Mouse (Mus musculus): Measurements from ENCODE around the gene Bub3. TPM values are rescaled to one million over a fixed set of nuclear protein-coding genes. Genes with fewer than 3 reads are reported as not detected.
A peak's percentile ranks its signal among the peaks of the same experiment; 100 is the strongest.

Bub3 gene
- polyA plus RNA-seq, 1 experiment from 2014 or later = 222 TPM

GRCm38 (mm10) chr7:131575246-131575645, 15.2 kb downstream of the Bub3 start:
- no peaks in the 10 kb centered on the region for H3K9me3 ChIP-seq (replicated peaks)
- no peak overlapping the region for H3K9ac ChIP-seq
- no peak overlapping the region for H3K27ac ChIP-seq
- 80% methylated on average over 6 of the region's 6 CpGs for WGBS
- ATAC-seq (replicated peaks; ENCODE audit: low FRiP score) = no peak
- no peak overlapping the region for H3K4me3 ChIP-seq (replicated peaks)
- H3K27me3 ChIP-seq = no peaks in the 10 kb centered on the region
- H3K36me3 ChIP-seq = peaks cover 41% of the 10 kb centered on the region
- H3K4me2 ChIP-seq = no peak overlapping the region
- H3K4me1 ChIP-seq = no peaks in the 10 kb centered on the region

GRCm38 (mm10) chr7:131582178-131582577, 22.2 kb downstream of the Bub3 start:
- no peak overlapping the region for H3K4me3 ChIP-seq (replicated peaks)
- H3K9me3 ChIP-seq (replicated peaks) = no peaks in the 10 kb centered on the region
- H3K36me3 ChIP-seq = no peaks in the 10 kb centered on the region
- no peak for ATAC-seq (replicated peaks; ENCODE audit: low FRiP score)
- H3K4me2 ChIP-seq = no peak overlapping the region
- H3K4me1 ChIP-seq = no peaks in the 10 kb centered on the region
- 20% methylated on average over 9 of the region's 9 CpGs for WGBS
- H3K27me3 ChIP-seq = no peaks in the 10 kb centered on the region
- H3K9ac ChIP-seq = no peak overlapping the region
- H3K27ac ChIP-seq = no peak overlapping the region

DNA sequence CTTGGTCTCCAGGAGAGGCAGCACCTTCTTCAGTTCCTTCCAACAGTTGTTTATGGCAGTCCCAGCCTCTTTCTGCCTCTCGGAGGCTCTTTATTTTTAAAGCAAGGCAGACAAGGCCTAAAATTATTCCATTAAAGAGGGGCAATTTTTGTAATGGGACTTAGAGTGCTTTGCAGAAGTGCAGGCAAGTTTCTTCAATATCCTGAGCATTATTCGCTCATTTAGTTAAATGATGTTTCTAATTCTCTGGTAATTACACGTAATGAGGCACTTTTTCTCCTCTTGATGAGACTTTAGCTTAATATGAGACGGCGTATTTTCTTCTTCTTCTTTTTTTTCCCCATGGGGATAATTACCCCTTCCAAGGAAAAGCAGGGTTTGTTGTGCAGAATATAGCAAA, 25.5 kb downstream of the Bub3 start:
- no peak overlapping the region for H3K4me3 ChIP-seq (replicated peaks)
- H3K27me3 ChIP-seq = no peaks in the 10 kb centered on the region
- ATAC-seq (replicated peaks; ENCODE audit: low FRiP score) = no peak
- H3K9me3 ChIP-seq (replicated peaks) = no peaks in the 10 kb centered on the region
- H3K36me3 ChIP-seq = no peaks in the 10 kb centered on the region
- no peaks in the 10 kb centered on the region for H3K4me1 ChIP-seq
- H3K4me2 ChIP-seq = no peak overlapping the region
- no peak overlapping the region for H3K27ac ChIP-seq
- no peak overlapping the region for H3K9ac ChIP-seq
- 85% methylated on average over 5 of the region's 5 CpGs for WGBS

DNA sequence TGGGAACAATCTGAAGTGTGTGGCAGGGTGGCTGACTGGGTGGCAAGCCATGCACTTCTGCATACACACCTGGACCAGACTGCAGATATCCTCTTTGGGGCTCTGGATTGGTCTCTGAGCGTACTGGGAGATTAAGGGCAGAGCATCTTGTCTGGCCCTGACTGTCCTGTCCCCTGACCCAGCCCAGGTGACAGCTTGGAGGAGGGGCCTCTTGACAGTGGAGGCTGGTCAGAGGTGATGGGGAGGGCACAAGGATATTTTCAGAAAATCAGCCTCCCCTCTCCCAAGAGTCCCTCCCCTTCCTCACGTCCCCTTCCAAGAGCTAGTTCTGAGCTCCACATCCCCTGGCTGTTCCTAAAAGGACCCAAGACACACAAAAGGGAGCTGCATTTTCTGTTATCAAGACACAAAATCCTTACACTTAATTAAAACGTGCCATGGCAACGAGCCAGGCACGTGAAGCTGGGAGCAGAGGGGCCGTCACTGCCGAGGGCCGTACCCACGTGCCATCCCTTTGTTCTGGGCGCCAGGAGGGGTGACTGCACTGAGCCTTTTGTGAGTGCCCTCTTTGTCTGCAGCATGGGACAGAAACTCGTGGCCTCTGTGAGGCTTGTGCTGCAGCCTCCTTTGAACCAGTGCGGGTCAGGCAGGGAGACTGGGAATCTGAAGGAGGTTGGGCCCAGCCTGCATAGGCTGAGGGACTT, 37.9 kb downstream of the Bub3 start:
- no peak overlapping the region for H3K4me3 ChIP-seq (replicated peaks)
- H3K27ac ChIP-seq = no peak overlapping the region
- peaks cover 18% of the 10 kb centered on the region; the same call in 1 of the 2 replicates for H3K27me3 ChIP-seq
- H3K9me3 ChIP-seq (replicated peaks) = no peaks in the 10 kb centered on the region
- no peaks in the 10 kb centered on the region for H3K36me3 ChIP-seq
- 12% methylated on average over 12 of the region's 12 CpGs for WGBS
- peaks cover 13% of the 10 kb centered on the region; the same call in 1 of the 2 replicates for H3K4me1 ChIP-seq
- 0 out of 2 replicates have a peak, but pooled peaks have one; percentile 25 for ATAC-seq (replicated peaks; ENCODE audit: low FRiP score)
- H3K9ac ChIP-seq = no peak overlapping the region
- no peak overlapping the region for H3K4me2 ChIP-seq

DNA sequence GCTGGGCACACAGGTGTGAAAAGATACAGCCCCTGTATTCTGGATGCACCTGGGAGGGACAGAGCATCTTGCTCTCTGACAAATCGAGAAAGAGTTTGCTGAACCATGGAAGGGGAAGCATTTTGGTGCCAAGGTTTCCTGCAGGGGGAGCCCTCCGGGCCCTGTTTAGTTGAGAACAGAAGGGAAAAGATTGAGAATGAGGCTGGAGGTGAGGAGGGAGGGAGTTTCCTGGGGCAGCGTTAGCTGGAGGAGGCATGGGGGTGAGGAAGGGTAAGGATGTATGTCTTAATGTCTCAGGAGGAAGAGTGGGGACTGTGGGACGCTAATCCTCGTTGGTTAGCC, 38.4 kb downstream of the Bub3 start:
- WGBS = 12% methylated on average over 5 of the region's 5 CpGs
- Histone ChIP-seq H3K4me1 (peaks cover 17% of the 10 kb centered on the region; the same call in 1 of the 2 replicates), H3K36me3 (no peaks in the 10 kb centered on the region), H3K9ac (no peak overlapping the region), H3K27ac (no peak overlapping the region), H3K4me3 (replicated peaks) (no peak overlapping the region), H3K4me2 (no peak overlapping the region), H3K27me3 (peaks cover 18% of the 10 kb centered on the region; the same call in 1 of the 2 replicates), H3K9me3 (replicated peaks) (no peaks in the 10 kb centered on the region)
- no peak for ATAC-seq (replicated peaks; ENCODE audit: low FRiP score)

DNA sequence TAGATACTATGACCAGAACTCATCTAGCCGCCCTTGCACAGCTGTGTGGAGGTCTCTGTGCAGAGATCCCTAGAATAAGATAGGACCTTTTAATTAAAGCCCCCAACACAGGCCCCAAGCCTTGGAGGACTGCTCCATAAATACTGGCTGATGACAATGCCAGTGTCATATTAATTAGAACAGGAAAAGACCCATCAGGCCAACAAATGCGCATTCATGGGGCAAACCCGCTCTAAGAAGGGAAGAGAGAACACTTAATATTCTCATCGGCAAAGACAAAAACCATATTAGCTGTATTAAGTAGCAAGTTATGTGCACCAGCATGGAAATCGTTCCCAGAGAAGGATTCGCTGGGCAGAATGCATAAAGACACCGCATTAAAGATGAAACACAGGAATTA, 42.1 kb downstream of the Bub3 start:
- H3K27me3 ChIP-seq = peaks cover 18% of the 10 kb centered on the region; the same call in 1 of the 2 replicates
- no peak overlapping the region for H3K9ac ChIP-seq
- H3K4me3 ChIP-seq (replicated peaks) = no peak overlapping the region
- H3K36me3 ChIP-seq = no peaks in the 10 kb centered on the region
- H3K4me1 ChIP-seq = peaks cover 17% of the 10 kb centered on the region; the same call in 1 of the 2 replicates
- H3K27ac ChIP-seq = no peak overlapping the region
- no peak overlapping the region for H3K4me2 ChIP-seq
- H3K9me3 ChIP-seq (replicated peaks) = no peaks in the 10 kb centered on the region
- 80% methylated on average over 7 of the region's 7 CpGs for WGBS
- ATAC-seq (replicated peaks; ENCODE audit: low FRiP score) = no peak

DNA sequence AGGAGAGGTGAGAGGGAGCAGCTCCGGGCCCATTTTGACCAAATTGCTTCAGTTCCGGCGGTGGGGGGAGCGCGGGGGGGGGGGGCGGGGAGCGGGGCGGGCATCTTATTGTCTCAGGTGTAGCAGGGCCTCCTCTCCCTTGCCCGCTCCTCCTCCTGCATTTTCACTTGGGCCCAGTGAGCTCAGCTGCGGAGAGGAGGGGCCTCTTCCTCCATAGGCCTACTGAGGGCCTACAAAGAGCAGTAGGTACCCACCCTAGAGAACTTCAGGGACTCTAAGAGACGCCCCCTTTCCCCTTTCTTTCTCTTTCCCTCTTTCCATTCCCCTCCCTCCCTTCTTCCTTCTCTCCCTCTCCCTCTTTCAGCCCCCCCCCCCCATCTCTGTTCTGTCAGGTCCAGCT, 43.2 kb downstream of the Bub3 start:
- WGBS = 11% methylated on average over 11 of the region's 11 CpGs
- H3K4me2 ChIP-seq = peak overlapping the region; percentile 5; the same call in 1 of the 2 replicates
- no peaks in the 10 kb centered on the region for H3K9me3 ChIP-seq (replicated peaks)
- no peak overlapping the region for H3K27ac ChIP-seq
- ATAC-seq (replicated peaks; ENCODE audit: low FRiP score) = no peak
- H3K27me3 ChIP-seq = peaks cover 12% of the 10 kb centered on the region; the same call in 1 of the 2 replicates
- peaks cover 12% of the 10 kb centered on the region; the same call in 1 of the 2 replicates for H3K4me1 ChIP-seq
- no peak overlapping the region for H3K9ac ChIP-seq
- no peaks in the 10 kb centered on the region for H3K36me3 ChIP-seq
- H3K4me3 ChIP-seq (replicated peaks) = no peak overlapping the region

- ATAC-seq (replicated peaks; ENCODE audit: low FRiP score) = no peak
Observed at GRCm38 (mm10) chr7:131604946-131605345, 44.9 kb downstream of the Bub3 start.

GRCm38 (mm10) chr7:131605481-131605880, 45.5 kb downstream of the Bub3 start:
- H3K9ac ChIP-seq = no peak overlapping the region
- 71% methylated on average over 4 of the region's 4 CpGs for WGBS

More at GRCm38 (mm10) chr7:131604946-131605345, 44.9 kb downstream of the Bub3 start:
- Histone ChIP-seq H3K36me3 (no peaks in the 10 kb centered on the region), H3K27ac (no peak overlapping the region), H3K4me3 (replicated peaks) (no peak overlapping the region), H3K9ac (no peak overlapping the region), H3K27me3 (no peaks in the 10 kb centered on the region; the same call in 1 of the 2 replicates), H3K4me1 (peaks cover 7% of the 10 kb centered on the region; the same call in 1 of the 2 replicates), H3K9me3 (replicated peaks) (no peaks in the 10 kb centered on the region), H3K4me2 (no peak overlapping the region)
- 78% methylated on average over 10 of the region's 10 CpGs for WGBS

GRCm38 (mm10) chr7:131608049-131608448, 48.0 kb downstream of the Bub3 start:
- no peak for ATAC-seq (replicated peaks; ENCODE audit: low FRiP score)
- H3K9me3 ChIP-seq (replicated peaks) = no peaks in the 10 kb centered on the region
- 0 out of 2 replicates have a peak, but pooled peaks cover 3% of the 10 kb centered on the region for H3K4me1 ChIP-seq
- H3K27ac ChIP-seq = no peak overlapping the region
- 63% methylated on average over 6 of the region's 6 CpGs for WGBS
- no peaks in the 10 kb centered on the region for H3K36me3 ChIP-seq
- no peak overlapping the region for H3K4me3 ChIP-seq (replicated peaks)
- H3K4me2 ChIP-seq = no peak overlapping the region
- no peaks in the 10 kb centered on the region for H3K27me3 ChIP-seq
- H3K9ac ChIP-seq = no peak overlapping the region

More at GRCm38 (mm10) chr7:131605481-131605880, 45.5 kb downstream of the Bub3 start:
- Histone ChIP-seq H3K4me2 (no peak overlapping the region), H3K36me3 (no peaks in the 10 kb centered on the region), H3K27me3 (no peaks in the 10 kb centered on the region; the same call in 1 of the 2 replicates), H3K27ac (no peak overlapping the region), H3K4me1 (peaks cover 7% of the 10 kb centered on the region; the same call in 1 of the 2 replicates), H3K9me3 (replicated peaks) (no peaks in the 10 kb centered on the region), H3K4me3 (replicated peaks) (no peak overlapping the region)
- ATAC-seq (replicated peaks; ENCODE audit: low FRiP score) = no peak

DNA sequence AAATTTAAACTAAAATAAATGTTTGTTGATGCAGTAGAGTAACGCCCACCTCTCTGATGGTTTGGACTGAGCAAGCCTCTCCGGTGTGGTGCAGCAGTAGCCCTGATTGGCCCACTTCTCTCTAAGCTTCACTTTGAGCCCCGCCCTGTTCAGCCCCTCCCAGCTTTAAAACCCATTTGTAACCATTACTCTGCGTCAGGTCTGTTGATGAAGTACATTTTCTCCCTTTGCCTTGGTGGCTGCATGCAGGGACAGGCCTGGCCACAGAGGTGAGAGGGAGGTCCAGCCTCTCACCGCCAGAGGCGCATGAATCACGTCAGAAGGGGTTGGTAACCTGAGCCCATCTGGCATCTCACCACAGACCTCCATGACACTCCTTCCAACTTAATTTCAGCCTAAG, 49.7 kb downstream of the Bub3 start:
- 22% methylated on average over 7 of the region's 7 CpGs for WGBS

More for the DNA sequence above, 49.7 kb downstream of the Bub3 start:
- Histone ChIP-seq H3K27ac (no peak overlapping the region), H3K4me1 (no peaks in the 10 kb centered on the region), H3K9ac (no peak overlapping the region), H3K4me2 (no peak overlapping the region), H3K36me3 (no peaks in the 10 kb centered on the region), H3K9me3 (replicated peaks) (no peaks in the 10 kb centered on the region), H3K4me3 (replicated peaks) (no peak overlapping the region), H3K27me3 (no peaks in the 10 kb centered on the region)
- 0 out of 2 replicates have a peak, but pooled peaks have one; percentile 49 for ATAC-seq (replicated peaks; ENCODE audit: low FRiP score)

Measured in kidney, embryonic 15.5 days (tissue).